Mouse (Mus musculus) cerebellum, adult 2 months (tissue): ENCODE results near the gene Vmn1r217. TPM values are rescaled to one million over a fixed set of nuclear protein-coding genes. Genes with fewer than 3 reads are reported as not detected.

ENCODE experiments used
- DNase-seq, 2 experiments: peaks; one replicate each; pipeline ENCODE4 v3.0.0; 2021
- H3K27ac ChIP-seq: fragments of 200-500 bp; 2 replicates; pipeline ENCODE4 v1.5.1; 2012; ENCODE audit warnings: low read length, control low read depth, inconsistent platforms; ENCODE audit not compliant: insufficient read depth
- H3K27me3 ChIP-seq: fragments of 200-500 bp; 2 replicates; pipeline ENCODE4 v1.6.1; 2012; ENCODE audit warnings: inconsistent platforms, mild to moderate bottlenecking, low read length, moderate library complexity; ENCODE audit not compliant: control insufficient read depth, insufficient read depth
- H3K4me1 ChIP-seq: fragments of 200-500 bp; 2 replicates; pipeline ENCODE4 v1.6.1; 2011; ENCODE audit warnings: low read length; ENCODE audit not compliant: control insufficient read depth, insufficient read depth
- H3K4me3 ChIP-seq: fragments of 200-500 bp; replicated peaks from 2 replicates; pipeline ENCODE3; 2011; ENCODE audit warnings: mild to moderate bottlenecking, low read depth, low read length, control low read depth; ENCODE audit not compliant: insufficient read depth
- CTCF ChIP-seq: fragments of 200-500 bp; IDR thresholded peaks from 2 replicates; pipeline ENCODE4 v1.5.1; 2011; ENCODE audit warnings: low read depth, mild to moderate bottlenecking, control low read depth, low read length, moderate library complexity, borderline replicate concordance; ENCODE audit not compliant: insufficient read depth
- POLR2A ChIP-seq: fragments of 200-500 bp; IDR thresholded peaks from 2 replicates; pipeline ENCODE4 v1.6.1; 2011; ENCODE audit warnings: low read length, control low read depth, borderline replicate concordance; ENCODE audit not compliant: insufficient read depth
- WGBS: fragments of 180-500 bp; shearing (Covaris S2); methylation state at CpG from one replicate; pipeline ENCODE4 v1.1.7; 2018; 5-methylcytosine and 5-hydroxymethylcytosine counted together
- polyA plus RNA-seq: library from polyadenylated mRNA; depleted of rRNA; stranded (reverse); fragments of >200 nt; gene quantifications from 2 replicates; pipeline ENCODE4 v1.2.3, GENCODE M21; 2012; rRNA removed

The Vmn1r217 gene
- polyA plus RNA-seq, 1 experiment, result not detected

- Histone ChIP-seq H3K4me3 (no peak overlapping the region), H3K4me1 (no peaks in the 10 kb centered on the region), H3K27me3 (no peaks in the 10 kb centered on the region), H3K27ac (no peak overlapping the region)
- DNase-seq, result no peak
- 90% methylated on average over 2 of the region's 2 CpGs for WGBS
- TF ChIP-seq CTCF (no peak), POLR2A (no peak)
Measured at GRCm38 (mm10) chr13:23069312-23069711, 48.7 kb downstream of the Vmn1r217 start.

DNA sequence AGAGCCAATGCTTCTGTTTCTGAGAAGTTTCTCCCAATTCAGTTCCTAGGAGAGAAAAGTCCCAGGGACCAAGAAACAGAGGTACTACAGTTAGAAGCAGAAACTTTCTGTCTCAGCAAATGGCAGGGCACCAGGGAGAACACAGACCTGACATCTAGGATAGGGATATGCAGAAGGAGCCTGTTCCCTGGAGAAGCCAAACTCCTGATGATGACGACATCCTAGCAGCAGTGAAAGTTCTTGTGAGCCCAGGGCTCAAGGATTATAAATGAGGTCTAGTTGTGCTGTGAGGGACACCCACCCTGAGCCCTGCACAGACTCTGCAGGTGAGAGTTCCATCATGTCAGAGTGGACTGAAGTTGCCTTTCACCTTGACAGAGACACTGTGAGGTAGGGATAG lies 50.3 kb downstream of the Vmn1r217 start, which contains the start of gene Vmn1r215:
Vmn1r215 (plus strand) TSS at position 301 of the 400 bp plus-strand sequence.
- Histone ChIP-seq H3K4me3 (no peak within 1 kb of the TSS), H3K27me3 (no peaks in the 10 kb centered on the region), H3K4me1 (no peaks in the 10 kb centered on the region), H3K27ac (no peak within 1 kb of the TSS)
- TF ChIP-seq POLR2A (no peak), CTCF (no peak)
- DNase-seq, result no peak
- 84% methylated on average over 1 of the region's 1 CpGs for WGBS

GRCm38 (mm10) chr13:23057778-23058177 lies 60.2 kb downstream of the Vmn1r217 start:
- Histone ChIP-seq H3K27me3 (no peaks in the 10 kb centered on the region), H3K4me3 (no peak overlapping the region), H3K27ac (no peak overlapping the region), H3K4me1 (no peaks in the 10 kb centered on the region)
- no peak for DNase-seq
- WGBS, result 50% methylated on average over 1 of the region's 1 CpGs
- TF ChIP-seq CTCF (no peak), POLR2A (no peak)

Other genes with a start within 250 kb of the Vmn1r217 start
- gene Vmn1r212, start 234.0 kb downstream of the Vmn1r217 start, polyA plus RNA-seq, result not detected in 2 replicates
- gene Vmn1r213, start 110.6 kb downstream of the Vmn1r217 start, polyA plus RNA-seq, result not detected in 2 replicates
- not detected in 2 replicates for gene Vmn1r214, start 87.8 kb downstream of the Vmn1r217 start, polyA plus RNA-seq
- not detected in 2 replicates for gene Vmn1r215, start 50.2 kb downstream of the Vmn1r217 start, polyA plus RNA-seq
- gene Vmn1r218, start 14.9 kb upstream of the Vmn1r217 start, polyA plus RNA-seq, result not detected in 2 replicates
- gene Vmn1r219, start 41.1 kb upstream of the Vmn1r217 start, polyA plus RNA-seq, result not detected in 2 replicates
- not detected in 2 replicates for gene Vmn1r220, start 69.7 kb upstream of the Vmn1r217 start, polyA plus RNA-seq
- not detected in 2 replicates for gene Vmn1r221, start 95.9 kb upstream of the Vmn1r217 start, polyA plus RNA-seq
- not detected in 2 replicates for gene Vmn1r222, start 117.7 kb upstream of the Vmn1r217 start, polyA plus RNA-seq
- not detected in 2 replicates for gene Vmn1r223, start 128.9 kb upstream of the Vmn1r217 start, polyA plus RNA-seq